Mouse (Mus musculus) left cerebral cortex, postnatal 10 days (tissue): Measurements from ENCODE around the gene Edil3. TPM values are rescaled to one million over a fixed set of nuclear protein-coding genes. Genes with fewer than 3 reads are reported as not detected.

Source experiments
- DNase-seq, 2 experiments: peaks; one replicate each; pipeline ENCODE4 v3.0.0; 2021 to 2022; ENCODE audit warnings: low spot score in 2 of 2, mixed read lengths in 1 of 2; ENCODE audit errors: extremely low spot score in 1 of 2
- intact Hi-C: fragments of 180-260 bp; cut with DNase I; formaldehyde crosslinking; loops from one replicate; pipeline ENCODE4 v1.15.1; 2025
- total RNA-seq, 2 experiments: library from RNA; stranded (reverse); gene quantifications; 2 replicates each; pipeline ENCODE4 v1.2.3; 2021

Gene Edil3
- total RNA-seq, 2 experiments from 2014 or later, result 82.2 TPM

- intact Hi-C loops, result no loop called here
- DNase-seq, result no peak
Observed at GRCm38 (mm10) chr13:89167960-89168359, 346.7 kb downstream of the Edil3 start.

- no peak for DNase-seq
- intact Hi-C loops, result no loop called here
Observed at GRCm38 (mm10) chr13:89170040-89170439, 348.8 kb downstream of the Edil3 start.

GRCm38 (mm10) chr13:89175154-89175553, 353.9 kb downstream of the Edil3 start:
- DNase-seq, result no peak
- intact Hi-C loops, result no loop called here

GRCm38 (mm10) chr13:89189051-89189450, 367.8 kb downstream of the Edil3 start:
- DNase-seq, result no peak
- intact Hi-C loops, result no loop called here

- DNase-seq, result no peak
- intact Hi-C loops, result no loop called here
Observed at GRCm38 (mm10) chr13:89197019-89197418, 375.7 kb downstream of the Edil3 start.

GRCm38 (mm10) chr13:89199275-89199674, 378.0 kb downstream of the Edil3 start:
- no peak for DNase-seq
- intact Hi-C loops, result no loop called here

GRCm38 (mm10) chr13:89238104-89238503, 416.8 kb downstream of the Edil3 start:
- no peak for DNase-seq
- intact Hi-C loops, result no loop called here

GRCm38 (mm10) chr13:89253990-89254642, 432.8 kb downstream of the Edil3 start:
- DNase-seq, result no peak
- intact Hi-C loops, result no loop called here

GRCm38 (mm10) chr13:89256906-89257305, 435.6 kb downstream of the Edil3 start:
- DNase-seq, result no peak
- intact Hi-C loops, result no loop called here

- peak in 1 of 2 experiments; percentile 19 for DNase-seq
- intact Hi-C loops, result no loop called here
Observed at GRCm38 (mm10) chr13:89286696-89287305, 465.5 kb downstream of the Edil3 start.

- intact Hi-C loops, result no loop called here
Observed at GRCm38 (mm10) chr13:89288201-89288600, 466.9 kb downstream of the Edil3 start.

GRCm38 (mm10) chr13:89321155-89321554, 499.9 kb downstream of the Edil3 start:
- no peak for DNase-seq
- intact Hi-C loops, result no loop called here

More at GRCm38 (mm10) chr13:89288201-89288600, 466.9 kb downstream of the Edil3 start:
- DNase-seq, result no peak

- intact Hi-C loops, result no loop called here
- DNase-seq, result no peak
Observed at GRCm38 (mm10) chr13:89324282-89324681, 503.0 kb downstream of the Edil3 start.

- no peak for DNase-seq
Observed at GRCm38 (mm10) chr13:89334494-89334893, 513.2 kb downstream of the Edil3 start.

GRCm38 (mm10) chr13:89335908-89336579, 514.8 kb downstream of the Edil3 start:
- intact Hi-C loops, result loop anchor here (10.0 kb wide), 1 partner anchor 209 kb away; no protein-coding TSS in a partner anchor
- DNase-seq, result no peak

More at GRCm38 (mm10) chr13:89334494-89334893, 513.2 kb downstream of the Edil3 start:
- intact Hi-C loops, result loop anchor here (10.0 kb wide), 1 partner anchor 210 kb away; no protein-coding TSS in a partner anchor

GRCm38 (mm10) chr13:89339055-89339454, 517.8 kb downstream of the Edil3 start:
- DNase-seq, result no peak
- intact Hi-C loops, result loop anchor here (10.0 kb wide), 1 partner anchor 206 kb away; no protein-coding TSS in a partner anchor

- intact Hi-C loops, result loop anchor here (10.0 kb wide), 1 partner anchor 205 kb away; no protein-coding TSS in a partner anchor
- DNase-seq, result no peak
Observed at GRCm38 (mm10) chr13:89339776-89340175, 518.5 kb downstream of the Edil3 start.

- intact Hi-C loops, result no loop called here
- no peak for DNase-seq
Observed at GRCm38 (mm10) chr13:89355234-89355633, 534.0 kb downstream of the Edil3 start.

- no peak for DNase-seq
- intact Hi-C loops, result no loop called here
Observed at GRCm38 (mm10) chr13:89358407-89358806, 537.1 kb downstream of the Edil3 start.

GRCm38 (mm10) chr13:89362274-89362673, 541.0 kb downstream of the Edil3 start:
- no peak for DNase-seq
- intact Hi-C loops, result no loop called here
